Mouse (Mus musculus) forebrain, embryonic 15.5 days (tissue): ENCODE measurements around the gene Gm43552. TPM values are rescaled to one million over a fixed set of nuclear protein-coding genes. Genes with fewer than 3 reads are reported as not detected.
A peak's percentile ranks its signal among the peaks of the same experiment; 100 is the strongest.

Source experiments
- ATAC-seq: fragments of 200-750 bp; cut with Nextera tagmentation; replicated peaks from 2 replicates; pipeline ENCODE4 v1.8.0; 2017; ENCODE audit warnings: mild to moderate bottlenecking, moderate TSS enrichment, moderate library complexity
- H3K27ac ChIP-seq: fragments of 300-500 bp; sonication (generic); replicated peaks from 2 replicates; pipeline ENCODE4 v1.5.1; 2015; ENCODE audit warnings: mild to moderate bottlenecking, inconsistent platforms
- H3K27me3 ChIP-seq: fragments of 300-500 bp; sonication (generic); 2 replicates; pipeline ENCODE4 v1.6.1; 2015; ENCODE audit warnings: inconsistent platforms
- H3K36me3 ChIP-seq: fragments of 300-500 bp; sonication (generic); 2 replicates; pipeline ENCODE4 v1.6.1; 2015; ENCODE audit warnings: mild to moderate bottlenecking, inconsistent platforms
- H3K4me1 ChIP-seq: fragments of 300-500 bp; sonication (generic); 2 replicates; pipeline ENCODE4 v1.6.1; 2015; ENCODE audit warnings: inconsistent platforms
- H3K4me2 ChIP-seq: fragments of 300-500 bp; sonication (generic); replicated peaks from 2 replicates; pipeline ENCODE4 v1.6.1; 2015; ENCODE audit warnings: mild to moderate bottlenecking, inconsistent platforms
- H3K4me3 ChIP-seq: fragments of 300-500 bp; sonication (generic); 2 replicates; pipeline ENCODE4 v1.5.1; 2015; ENCODE audit warnings: mild to moderate bottlenecking, inconsistent platforms
- H3K9ac ChIP-seq: fragments of 300-500 bp; sonication (generic); replicated peaks from 2 replicates; pipeline ENCODE4 v1.6.1; 2015; ENCODE audit warnings: mild to moderate bottlenecking, inconsistent platforms
- H3K9me3 ChIP-seq: fragments of 300-500 bp; sonication (generic); 2 replicates; pipeline ENCODE4 v1.6.1; 2016; ENCODE audit warnings: inconsistent platforms
- WGBS: fragments of 180-500 bp; shearing (Covaris S2); methylation state at CpG from one replicate; pipeline ENCODE4 v1.1.7; 2015; ENCODE audit warnings: mixed read lengths; 5-methylcytosine and 5-hydroxymethylcytosine counted together
- polyA plus RNA-seq: library from polyadenylated mRNA; unstranded; fragments of >200 nt; fragmentation: Nextera tagmentation; extraction: Ambion mirVana; gene quantifications from 2 replicates; pipeline ENCODE4 v1.2.1, GENCODE M21; 2015

The Gm43552 gene
- polyA plus RNA-seq, 1 experiment from 2014 or later: not detected

GRCm38 (mm10) chr5:65457086-65457827 is 35.4 kb downstream of the Gm43552 start:
- no peak overlapping the region for H3K4me2 ChIP-seq
- no peak overlapping the region for H3K9ac ChIP-seq
- no peaks in the 10 kb centered on the region for H3K4me1 ChIP-seq
- ATAC-seq: no peak
- no peak overlapping the region for H3K4me3 ChIP-seq
- H3K27me3 ChIP-seq: no peaks in the 10 kb centered on the region
- 65% methylated on average over 7 of the region's 7 CpGs for WGBS
- H3K36me3 ChIP-seq: peaks cover 6% of the 10 kb centered on the region; the same call in 1 of the 2 replicates
- H3K9me3 ChIP-seq: no peaks in the 10 kb centered on the region
- no peak overlapping the region; the same call in 1 of the 2 replicates for H3K27ac ChIP-seq

- no peak overlapping the region for H3K27ac ChIP-seq
- no peak for ATAC-seq
- H3K4me1 ChIP-seq: no peaks in the 10 kb centered on the region
- 85% methylated on average over 5 of the region's 5 CpGs for WGBS
- no peak overlapping the region for H3K4me3 ChIP-seq
- H3K4me2 ChIP-seq: no peak overlapping the region
- no peak overlapping the region for H3K9ac ChIP-seq
- H3K9me3 ChIP-seq: no peaks in the 10 kb centered on the region
- H3K36me3 ChIP-seq: peaks cover 2% of the 10 kb centered on the region; the same call in 1 of the 2 replicates
- H3K27me3 ChIP-seq: no peaks in the 10 kb centered on the region
Measured at GRCm38 (mm10) chr5:65454771-65455170, 37.9 kb downstream of the Gm43552 start.

GRCm38 (mm10) chr5:65448941-65449340 is 43.7 kb downstream of the Gm43552 start:
- 82% methylated on average over 4 of the region's 4 CpGs for WGBS
- no peak for ATAC-seq
- H3K4me3 ChIP-seq: no peak overlapping the region
- no peaks in the 10 kb centered on the region for H3K27me3 ChIP-seq
- H3K9me3 ChIP-seq: no peaks in the 10 kb centered on the region
- no peak overlapping the region for H3K4me2 ChIP-seq
- no peak overlapping the region for H3K27ac ChIP-seq
- H3K9ac ChIP-seq: no peak overlapping the region
- H3K4me1 ChIP-seq: no peaks in the 10 kb centered on the region
- H3K36me3 ChIP-seq: peaks cover 10% of the 10 kb centered on the region; the same call in 1 of the 2 replicates

- ATAC-seq: no peak
- 66% methylated on average over 2 of the region's 2 CpGs for WGBS
- H3K27ac ChIP-seq: no peak overlapping the region
Measured at GRCm38 (mm10) chr5:65447826-65448225, 44.8 kb downstream of the Gm43552 start.

GRCm38 (mm10) chr5:65446756-65447155 is 45.9 kb downstream of the Gm43552 start:
- H3K4me3 ChIP-seq: no peak overlapping the region
- no peaks in the 10 kb centered on the region for H3K27me3 ChIP-seq
- H3K36me3 ChIP-seq: peaks cover 10% of the 10 kb centered on the region; the same call in 1 of the 2 replicates
- ATAC-seq: no peak
- no peak overlapping the region for H3K9ac ChIP-seq
- H3K4me2 ChIP-seq: no peak overlapping the region
- 77% methylated on average over 2 of the region's 2 CpGs for WGBS
- no peaks in the 10 kb centered on the region for H3K9me3 ChIP-seq
- no peak overlapping the region for H3K27ac ChIP-seq
- no peaks in the 10 kb centered on the region for H3K4me1 ChIP-seq

More at GRCm38 (mm10) chr5:65447826-65448225, 44.8 kb downstream of the Gm43552 start:
- H3K9me3 ChIP-seq: no peaks in the 10 kb centered on the region
- H3K36me3 ChIP-seq: peaks cover 10% of the 10 kb centered on the region; the same call in 1 of the 2 replicates
- H3K4me2 ChIP-seq: no peak overlapping the region
- H3K27me3 ChIP-seq: no peaks in the 10 kb centered on the region
- no peak overlapping the region for H3K4me3 ChIP-seq
- no peaks in the 10 kb centered on the region for H3K4me1 ChIP-seq
- H3K9ac ChIP-seq: no peak overlapping the region

- no peak overlapping the region for H3K9ac ChIP-seq
- peaks cover 10% of the 10 kb centered on the region; the same call in 1 of the 2 replicates for H3K36me3 ChIP-seq
- H3K4me3 ChIP-seq: no peak overlapping the region
- H3K4me2 ChIP-seq: no peak overlapping the region
- no peaks in the 10 kb centered on the region for H3K9me3 ChIP-seq
- H3K27me3 ChIP-seq: no peaks in the 10 kb centered on the region
- H3K27ac ChIP-seq: no peak overlapping the region
- no peak for ATAC-seq
- 72% methylated on average over 3 of the region's 6 CpGs for WGBS
- no peaks in the 10 kb centered on the region for H3K4me1 ChIP-seq
Measured at GRCm38 (mm10) chr5:65444981-65445380, 47.7 kb downstream of the Gm43552 start.

- Histone ChIP-seq H3K4me2 (no peak overlapping the region), H3K4me3 (no peak overlapping the region), H3K9ac (no peak overlapping the region), H3K27ac (no peak overlapping the region), H3K27me3 (no peaks in the 10 kb centered on the region), H3K4me1 (peaks cover 14% of the 10 kb centered on the region), H3K9me3 (no peaks in the 10 kb centered on the region), H3K36me3 (no peaks in the 10 kb centered on the region)
- no peak for ATAC-seq
Measured at GRCm38 (mm10) chr5:65438041-65438440, 54.6 kb downstream of the Gm43552 start.

GRCm38 (mm10) chr5:65435806-65436561 is 56.6 kb downstream of the Gm43552 start, which contains the start of gene Ugdh:
Gene Ugdh, minus strand, starts transcription at chr5:65435949.
- H3K9ac ChIP-seq: peak within 1 kb of the TSS; percentile 87
- H3K4me2 ChIP-seq: peak within 1 kb of the TSS; percentile 86
- peaks cover 14% of the 10 kb centered on the region for H3K4me1 ChIP-seq
- H3K4me3 ChIP-seq: peak within 1 kb of the TSS; percentile 84
- H3K9me3 ChIP-seq: no peaks in the 10 kb centered on the region
- WGBS: under 1% methylated on average over 51 of the region's 51 CpGs
- H3K36me3 ChIP-seq: no peaks in the 10 kb centered on the region
- H3K27me3 ChIP-seq: no peaks in the 10 kb centered on the region
- H3K27ac ChIP-seq: peak within 1 kb of the TSS; percentile 79
- ATAC-seq: peak; percentile 98

- no peaks in the 10 kb centered on the region for H3K27me3 ChIP-seq
- peak overlapping the region; percentile 87 for H3K9ac ChIP-seq
- H3K4me2 ChIP-seq: peak overlapping the region; percentile 86
- H3K4me3 ChIP-seq: peak overlapping the region; percentile 84
- H3K27ac ChIP-seq: peak overlapping the region; percentile 79
- no peaks in the 10 kb centered on the region for H3K9me3 ChIP-seq
- no peak for ATAC-seq
- under 1% methylated on average over 46 of the region's 47 CpGs for WGBS
- no peaks in the 10 kb centered on the region for H3K36me3 ChIP-seq
- peaks cover 14% of the 10 kb centered on the region for H3K4me1 ChIP-seq
Measured at GRCm38 (mm10) chr5:65435363-65435805, 57.2 kb downstream of the Gm43552 start.

GRCm38 (mm10) chr5:65434471-65435362 is 57.9 kb downstream of the Gm43552 start:
- Histone ChIP-seq H3K4me2 (peak overlapping the region; percentile 86), H3K4me3 (peak overlapping the region; percentile 84), H3K4me1 (peaks cover 14% of the 10 kb centered on the region), H3K27me3 (no peaks in the 10 kb centered on the region), H3K9me3 (no peaks in the 10 kb centered on the region), H3K36me3 (no peaks in the 10 kb centered on the region), H3K27ac (peak overlapping the region; percentile 79), H3K9ac (peak overlapping the region; percentile 87)
- peak; percentile 14; the same call in 1 of the 2 replicates for ATAC-seq
- 2% methylated on average over 15 of the region's 15 CpGs for WGBS

GRCm38 (mm10) chr5:65429441-65429840 is 63.2 kb downstream of the Gm43552 start:
- Histone ChIP-seq H3K9me3 (no peaks in the 10 kb centered on the region), H3K4me2 (no peak overlapping the region), H3K9ac (no peak overlapping the region), H3K27ac (no peak overlapping the region), H3K36me3 (peaks cover 27% of the 10 kb centered on the region), H3K27me3 (no peaks in the 10 kb centered on the region), H3K4me1 (peaks cover 12% of the 10 kb centered on the region), H3K4me3 (no peak overlapping the region)
- 89% methylated on average over 5 of the region's 5 CpGs for WGBS
- ATAC-seq: no peak
